Mouse (Mus musculus) forebrain, embryonic 11.5 days (tissue): ENCODE measurements around the gene Csmd2. TPM values are rescaled to one million over a fixed set of nuclear protein-coding genes. Genes with fewer than 3 reads are reported as not detected.

Experiments used
- ATAC-seq: fragments of 200-750 bp; cut with Nextera tagmentation; replicated peaks from 2 replicates; pipeline ENCODE4 v1.8.0; 2017; ENCODE audit warnings: moderate TSS enrichment; ENCODE audit not compliant: low FRiP score
- DNase-seq: peaks from one replicate; pipeline ENCODE4 v3.0.0-alpha.2; 2017; ENCODE audit warnings: low spot score
- H3K27ac ChIP-seq: fragments of 300-500 bp; sonication (generic); 2 replicates; pipeline ENCODE4 v1.5.1; 2014; ENCODE audit warnings: low read depth, low read length
- H3K27me3 ChIP-seq: fragments of 300-500 bp; sonication (generic); 2 replicates; pipeline ENCODE4 v1.6.1; 2014; ENCODE audit warnings: mild to moderate bottlenecking, low read length, mixed read lengths; ENCODE audit not compliant: control insufficient read depth, insufficient read depth
- H3K36me3 ChIP-seq: fragments of 300-500 bp; sonication (generic); 2 replicates; pipeline ENCODE4 v1.6.1; 2014; ENCODE audit warnings: mild to moderate bottlenecking, low read length, moderate library complexity, mixed read lengths; ENCODE audit not compliant: control insufficient read depth, insufficient read depth
- H3K4me1 ChIP-seq: fragments of 300-500 bp; sonication (generic); replicated peaks from 2 replicates; pipeline ENCODE4 v1.6.1; 2014; ENCODE audit warnings: low read length, mixed read lengths; ENCODE audit not compliant: control insufficient read depth, insufficient read depth
- H3K4me2 ChIP-seq: fragments of 300-500 bp; sonication (generic); 2 replicates; pipeline ENCODE4 v1.6.1; 2014; ENCODE audit warnings: low read depth, mild to moderate bottlenecking, low read length, moderate library complexity, mixed read lengths; ENCODE audit not compliant: severe bottlenecking
- H3K4me3 ChIP-seq: fragments of 300-500 bp; sonication (generic); 2 replicates; pipeline ENCODE4 v1.5.1; 2014; ENCODE audit warnings: low read depth, low read length
- H3K9ac ChIP-seq: fragments of 300-500 bp; sonication (generic); 2 replicates; pipeline ENCODE4 v1.6.1; 2014; ENCODE audit warnings: low read length
- H3K9me3 ChIP-seq: fragments of 300-500 bp; sonication (generic); 2 replicates; pipeline ENCODE4 v1.6.1; 2016; ENCODE audit warnings: low read length, mixed read lengths; ENCODE audit not compliant: control insufficient read depth
- WGBS: fragments of 180-500 bp; shearing (Covaris S2); extraction: QIAGEN DNeasy Blood & Tissue Kit; methylation state at CpG from one replicate; pipeline ENCODE4 v1.1.7; 2014; 5-methylcytosine and 5-hydroxymethylcytosine counted together
- polyA plus RNA-seq: library from polyadenylated mRNA; unstranded; fragments of >200 nt; fragmentation: Nextera tagmentation; extraction: Ambion mirVana; gene quantifications from 2 replicates; pipeline ENCODE4 v1.2.1, GENCODE M21; 2014

Csmd2 gene
- polyA plus RNA-seq, 1 experiment from 2014 or later, result 1.3 TPM

- Histone ChIP-seq H3K4me2 (no peak overlapping the region), H3K27me3 (no peaks in the 10 kb centered on the region), H3K4me1 (no peaks in the 10 kb centered on the region), H3K36me3 (peaks cover under 1% of the 10 kb centered on the region; the same call in 1 of the 2 replicates), H3K9me3 (no peaks in the 10 kb centered on the region), H3K9ac (no peak overlapping the region), H3K4me3 (no peak overlapping the region), H3K27ac (no peak overlapping the region)
- no peak for ATAC-seq
- 95% methylated on average over 4 of the region's 4 CpGs for WGBS
- no peak for DNase-seq
Observed at GRCm38 (mm10) chr4:128593286-128593685, 605.6 kb downstream of the Csmd2 start.

DNA sequence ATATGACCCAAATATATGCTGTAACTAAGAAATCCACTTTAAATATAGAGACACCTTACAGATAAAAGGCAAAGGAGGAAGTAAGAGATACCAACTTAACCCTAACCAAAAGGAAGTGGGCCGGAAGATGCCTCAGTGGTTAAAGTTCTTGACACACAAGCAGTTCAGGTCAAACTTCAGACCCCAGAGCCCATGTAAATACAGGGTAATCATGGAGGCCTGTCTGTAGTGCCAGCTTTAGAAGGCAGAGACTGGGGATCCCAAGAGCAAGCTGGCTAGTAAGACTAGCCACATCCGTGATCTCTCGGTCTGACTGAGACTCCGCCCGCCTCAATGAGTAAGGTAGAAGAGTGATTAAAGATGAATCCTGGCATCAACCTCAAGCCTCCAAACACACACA lies 606.4 kb downstream of the Csmd2 start:
- no peak overlapping the region for H3K4me2 ChIP-seq
- 94% methylated on average over 5 of the region's 5 CpGs for WGBS

DNA sequence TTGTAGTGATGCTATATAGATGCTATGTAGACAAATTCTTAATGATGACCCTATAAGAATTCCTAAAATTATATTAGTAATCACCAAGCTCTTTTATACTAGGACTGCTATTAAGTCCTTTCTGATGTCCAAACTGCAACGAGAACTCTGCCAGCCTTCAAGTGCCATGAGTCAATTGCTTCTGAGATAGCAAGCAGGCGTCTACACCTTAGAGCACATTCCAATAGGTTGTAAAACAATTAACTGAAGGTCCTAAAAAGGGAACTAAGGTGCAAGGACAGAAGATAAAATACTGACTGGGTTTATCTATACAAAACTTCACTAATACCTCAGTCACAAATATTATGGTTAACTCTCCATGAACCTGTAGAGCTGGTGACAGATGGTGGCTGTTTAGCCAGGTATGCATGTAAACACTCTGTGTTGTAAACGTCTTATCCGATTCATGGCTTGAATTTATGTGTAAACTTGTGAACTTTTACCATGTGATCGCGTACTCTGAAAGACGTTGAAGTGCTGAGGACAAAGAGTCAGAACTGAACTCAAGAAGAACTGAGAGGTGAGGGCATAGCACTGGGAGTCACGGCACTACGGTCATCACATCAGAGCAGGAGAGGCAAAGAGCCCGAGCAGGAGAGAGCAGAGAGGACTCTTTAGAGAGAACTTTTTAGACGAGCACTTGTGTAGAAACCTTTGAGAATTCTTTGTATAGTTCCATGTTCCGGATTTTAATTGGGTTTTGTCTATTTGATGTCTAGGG lies 610.3 kb downstream of the Csmd2 start:
- no peak overlapping the region for H3K27ac ChIP-seq
- H3K4me1 ChIP-seq, result no peaks in the 10 kb centered on the region
- H3K4me2 ChIP-seq, result no peak overlapping the region
- H3K9me3 ChIP-seq, result no peaks in the 10 kb centered on the region
- H3K36me3 ChIP-seq, result no peaks in the 10 kb centered on the region; the same call in 1 of the 2 replicates
- no peak overlapping the region for H3K9ac ChIP-seq
- ATAC-seq (no peak), DNase-seq (no peak)
- WGBS, result 91% methylated on average over 12 of the region's 12 CpGs
- no peaks in the 10 kb centered on the region for H3K27me3 ChIP-seq
- H3K4me3 ChIP-seq, result no peak overlapping the region

More for the DNA sequence above, 606.4 kb downstream of the Csmd2 start:
- no peak for DNase-seq
- Histone ChIP-seq H3K36me3 (no peaks in the 10 kb centered on the region; the same call in 1 of the 2 replicates), H3K9ac (no peak overlapping the region), H3K4me1 (no peaks in the 10 kb centered on the region), H3K27ac (no peak overlapping the region), H3K27me3 (no peaks in the 10 kb centered on the region), H3K9me3 (no peaks in the 10 kb centered on the region), H3K4me3 (no peak overlapping the region)
- ATAC-seq, result no peak

DNA sequence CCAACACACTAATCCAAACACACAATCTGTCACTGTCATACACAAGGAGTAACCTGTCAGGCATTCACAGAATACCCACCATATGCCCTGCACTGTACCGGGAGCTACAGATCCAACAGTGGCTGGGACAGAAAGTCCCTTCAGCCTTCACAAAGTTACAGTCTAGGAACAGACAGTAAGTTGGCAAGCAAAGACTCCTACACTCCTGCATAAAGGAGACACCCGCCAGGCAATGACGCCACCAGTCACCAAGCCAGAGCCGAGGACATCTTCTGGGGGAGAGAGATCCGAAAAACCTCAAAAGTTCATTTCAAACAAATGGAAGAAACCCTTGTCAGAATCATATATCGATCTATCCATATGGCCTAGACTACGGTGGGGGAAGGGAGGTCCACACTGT lies 618.9 kb downstream of the Csmd2 start:
- 96% methylated on average over 7 of the region's 7 CpGs for WGBS
- peaks cover 3% of the 10 kb centered on the region; the same call in 1 of the 2 replicates for H3K36me3 ChIP-seq

GRCm38 (mm10) chr4:128607661-128608060 lies 620.0 kb downstream of the Csmd2 start:
- ATAC-seq, result no peak
- no peak overlapping the region for H3K4me2 ChIP-seq
- no peak for DNase-seq
- 90% methylated on average over 11 of the region's 11 CpGs for WGBS
- no peaks in the 10 kb centered on the region for H3K9me3 ChIP-seq
- H3K36me3 ChIP-seq, result peaks cover 3% of the 10 kb centered on the region; the same call in 1 of the 2 replicates
- H3K27ac ChIP-seq, result no peak overlapping the region
- peaks cover 3% of the 10 kb centered on the region; the same call in 1 of the 2 replicates for H3K4me1 ChIP-seq
- no peak overlapping the region for H3K9ac ChIP-seq
- no peak overlapping the region for H3K4me3 ChIP-seq
- H3K27me3 ChIP-seq, result no peaks in the 10 kb centered on the region

More for the DNA sequence above, 618.9 kb downstream of the Csmd2 start:
- Histone ChIP-seq H3K4me2 (no peak overlapping the region), H3K9ac (no peak overlapping the region), H3K27ac (no peak overlapping the region), H3K9me3 (no peaks in the 10 kb centered on the region), H3K4me3 (no peak overlapping the region), H3K27me3 (no peaks in the 10 kb centered on the region), H3K4me1 (peaks cover 3% of the 10 kb centered on the region; the same call in 1 of the 2 replicates)
- no peak for DNase-seq
- no peak for ATAC-seq

DNA sequence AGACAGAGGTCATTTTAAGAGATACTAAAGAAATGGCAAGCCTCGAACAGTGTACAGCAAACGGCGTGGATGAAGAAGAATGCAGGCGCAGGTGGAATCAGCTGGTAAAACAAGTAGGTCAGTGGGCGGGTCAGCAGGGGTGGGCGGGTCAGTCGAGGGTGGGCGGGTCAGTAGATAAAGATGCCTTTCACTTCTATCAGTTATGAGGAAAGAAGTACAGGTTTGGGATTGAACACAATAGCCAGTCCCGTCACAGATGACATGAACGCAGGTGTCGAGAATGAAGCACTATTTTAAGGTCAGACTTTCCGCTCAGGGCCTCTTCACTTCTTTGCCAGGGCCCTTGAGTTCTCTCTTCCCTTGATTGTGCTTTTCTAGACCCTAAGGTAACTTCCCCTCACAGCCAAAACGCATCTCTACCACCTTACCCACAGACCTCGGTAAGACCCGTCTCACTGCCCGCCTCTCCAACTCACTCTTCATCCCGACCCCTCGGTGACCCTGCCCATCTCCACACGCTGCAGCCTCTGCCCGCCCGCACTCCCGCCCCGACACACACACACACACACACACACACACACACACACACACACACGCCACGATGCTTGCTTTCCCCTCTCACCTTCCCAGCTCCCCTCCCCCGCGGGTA lies 621.7 kb downstream of the Csmd2 start:
- ATAC-seq (no peak), DNase-seq (no peak)
- no peaks in the 10 kb centered on the region for H3K36me3 ChIP-seq
- peak overlapping the region; percentile 70 for H3K4me2 ChIP-seq
- no peaks in the 10 kb centered on the region for H3K9me3 ChIP-seq
- H3K27me3 ChIP-seq, result no peaks in the 10 kb centered on the region
- H3K27ac ChIP-seq, result no peak overlapping the region
- peak overlapping the region; percentile 68 for H3K9ac ChIP-seq
- WGBS, result 12% methylated on average over 27 of the region's 27 CpGs
- peaks cover 3% of the 10 kb centered on the region; the same call in 1 of the 2 replicates for H3K4me1 ChIP-seq
- H3K4me3 ChIP-seq, result peak overlapping the region; percentile 54

DNA sequence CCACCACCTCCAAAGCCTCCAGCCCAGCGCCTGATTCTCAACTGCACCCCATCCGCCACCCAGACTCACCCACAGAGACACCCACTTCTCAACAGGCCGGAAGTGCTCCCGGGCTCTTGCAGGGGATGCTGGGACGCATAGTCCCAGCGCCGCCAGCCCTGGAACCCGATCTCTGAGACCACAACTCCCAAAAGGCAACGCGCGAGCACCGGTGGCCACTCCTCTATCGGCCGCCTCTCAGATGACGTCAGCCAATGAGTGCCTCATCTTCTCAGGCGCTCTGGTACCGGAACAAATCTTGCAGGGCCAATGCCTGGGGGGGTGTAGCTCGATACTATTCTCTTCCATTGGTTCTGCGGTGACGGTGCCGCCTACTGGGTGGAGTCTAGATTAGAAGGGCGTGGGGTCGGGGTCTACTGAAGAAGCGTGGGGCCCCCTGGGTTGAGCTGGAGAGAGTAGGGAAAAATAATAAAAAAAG lies 622.3 kb downstream of the Csmd2 start, which contains the start of gene Zscan20:
Gene Zscan20 (minus strand): TSS at position 174 of the 478 bp plus-strand sequence.
- peak within 1 kb of the TSS; percentile 68 for H3K9ac ChIP-seq
- ATAC-seq, result peak; percentile 97
- H3K36me3 ChIP-seq, result no peaks in the 10 kb centered on the region
- peak within 1 kb of the TSS; percentile 54 for H3K4me3 ChIP-seq
- H3K9me3 ChIP-seq, result no peaks in the 10 kb centered on the region
- under 1% methylated on average over 24 of the region's 24 CpGs for WGBS
- peak; percentile 97 for DNase-seq
- H3K27ac ChIP-seq, result no peak within 1 kb of the TSS
- H3K4me2 ChIP-seq, result peak within 1 kb of the TSS; percentile 70
- H3K4me1 ChIP-seq, result peaks cover 3% of the 10 kb centered on the region; the same call in 1 of the 2 replicates
- no peaks in the 10 kb centered on the region for H3K27me3 ChIP-seq

DNA sequence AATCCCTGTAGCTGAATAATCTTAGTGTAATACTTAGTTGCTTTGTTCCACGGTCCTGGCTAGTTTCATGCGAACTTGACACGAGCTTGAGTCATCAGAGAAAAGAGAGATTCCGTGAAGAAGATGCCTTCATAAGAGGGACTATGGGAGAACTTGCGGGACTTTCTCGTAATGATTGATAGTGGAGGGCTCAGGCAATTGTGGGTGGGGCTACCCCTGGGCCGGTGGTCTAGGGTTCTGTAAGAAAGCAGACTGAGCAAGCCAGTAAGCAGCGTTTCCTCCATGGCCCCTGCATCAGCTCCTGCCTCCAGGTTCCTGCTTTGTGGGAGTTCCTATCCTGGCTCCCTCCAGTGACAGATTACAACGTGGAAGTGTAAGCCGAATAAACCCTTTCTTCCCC lies 623.0 kb downstream of the Csmd2 start:
- 30% methylated on average over 10 of the region's 10 CpGs for WGBS
- H3K36me3 ChIP-seq, result no peaks in the 10 kb centered on the region
- no peaks in the 10 kb centered on the region for H3K9me3 ChIP-seq
- H3K4me2 ChIP-seq, result peak overlapping the region; percentile 70
- no peak overlapping the region for H3K27ac ChIP-seq
- ATAC-seq (peak; percentile 1; the same call in 1 of the 2 replicates), DNase-seq (no peak)
- peak overlapping the region; percentile 54; the same call in 1 of the 2 replicates for H3K4me3 ChIP-seq
- peak overlapping the region; percentile 17 for H3K9ac ChIP-seq
- peaks cover 3% of the 10 kb centered on the region; the same call in 1 of the 2 replicates for H3K4me1 ChIP-seq
- H3K27me3 ChIP-seq, result no peaks in the 10 kb centered on the region
